Mouse (Mus musculus): ENCODE results near the gene Dcbld1.

DNA sequence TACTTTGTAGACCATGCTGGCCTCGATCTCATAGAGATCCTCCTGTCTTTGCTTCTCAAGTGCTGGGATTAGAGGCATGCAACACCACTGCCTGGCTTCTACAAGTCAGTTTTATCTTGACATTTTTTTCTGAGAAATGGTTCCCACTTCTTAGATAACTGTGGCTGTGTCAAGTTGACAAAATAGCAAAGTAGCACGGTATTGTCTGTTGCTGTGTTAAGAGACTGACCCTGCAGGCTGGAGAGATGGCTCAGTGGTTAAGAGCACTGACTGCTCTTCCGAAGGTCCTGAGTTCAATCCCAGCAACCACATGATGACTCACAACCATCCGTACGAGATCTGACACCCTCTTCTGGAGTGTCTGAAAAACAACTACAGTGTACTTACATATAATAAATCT is 35.5 kb downstream of the Dcbld1 start:
- TF ChIP-seq CTCF (IDR thresholded peaks at IDR 0.05; ENCODE audit: insufficient read depth, low read depth, low read length) (no peak), POLR2A (IDR thresholded peaks at IDR 0.05; ENCODE audit: insufficient read depth, low read depth, low read length) (no peak)
